Mouse (Mus musculus): ENCODE data around the gene Lrr1.
A peak's percentile ranks its signal among the peaks of the same experiment; 100 is the strongest.

Lrr1 gene

DNA sequence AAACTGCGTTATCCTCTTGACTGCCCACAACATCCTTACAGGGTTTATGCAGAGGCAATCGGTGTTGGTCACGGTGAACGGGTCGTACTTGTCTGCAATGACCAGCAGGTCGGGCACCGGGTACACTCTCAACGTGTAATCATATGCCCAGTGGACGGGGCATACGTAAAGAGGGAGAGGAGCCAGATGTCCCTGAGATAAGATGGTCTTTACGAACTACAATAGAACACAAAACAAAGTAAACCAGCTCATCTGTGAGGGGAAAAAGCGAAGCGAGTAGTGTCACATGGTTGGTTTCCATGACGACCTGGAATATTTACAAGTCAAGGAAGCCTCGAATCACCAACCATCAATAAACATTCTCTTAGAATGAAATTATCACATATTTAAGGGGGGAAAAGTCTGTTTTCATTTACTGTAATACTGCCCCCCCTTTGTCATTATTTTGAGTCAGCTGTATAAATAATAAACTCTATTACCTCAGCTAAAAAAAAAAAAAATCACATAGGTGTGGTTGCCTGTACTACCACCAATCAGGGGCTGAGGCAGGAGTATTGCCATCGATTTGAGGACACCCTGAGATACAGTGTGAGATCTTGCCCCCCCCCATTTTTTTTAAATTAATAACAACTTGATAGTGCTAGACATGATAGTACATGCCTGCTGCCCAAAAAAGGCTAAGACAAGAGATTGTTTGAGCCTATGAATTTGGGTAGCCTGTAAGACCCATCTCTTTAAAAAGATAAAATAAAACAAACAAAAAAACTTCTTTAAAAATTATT lies 35.6 kb downstream of the Lrr1 start, which contains the start of gene Gm49384:
Gm49384 (minus strand) TSS at position 216 of the 782 bp plus-strand sequence.
- no peak for DNase-seq

DNA sequence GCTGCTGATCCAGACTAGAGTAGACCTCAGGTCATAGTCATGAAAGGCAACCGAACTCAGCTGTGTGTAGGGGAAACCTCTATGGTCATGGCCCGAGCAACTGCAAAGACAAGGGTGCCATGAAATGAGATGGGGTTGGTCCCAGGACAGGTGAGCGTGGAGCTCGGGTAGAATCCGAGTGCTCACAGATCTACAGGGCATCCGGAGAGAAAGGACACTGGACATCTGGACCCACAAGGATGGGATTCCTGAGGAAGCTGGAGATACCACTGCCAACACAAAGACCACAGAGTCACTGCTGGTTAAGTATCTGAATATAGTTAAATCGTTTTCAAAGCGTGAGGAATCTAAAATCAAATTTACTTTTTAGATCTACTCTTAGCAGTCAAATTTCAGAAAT lies 38.8 kb downstream of the Lrr1 start:
- no peak for DNase-seq

DNA sequence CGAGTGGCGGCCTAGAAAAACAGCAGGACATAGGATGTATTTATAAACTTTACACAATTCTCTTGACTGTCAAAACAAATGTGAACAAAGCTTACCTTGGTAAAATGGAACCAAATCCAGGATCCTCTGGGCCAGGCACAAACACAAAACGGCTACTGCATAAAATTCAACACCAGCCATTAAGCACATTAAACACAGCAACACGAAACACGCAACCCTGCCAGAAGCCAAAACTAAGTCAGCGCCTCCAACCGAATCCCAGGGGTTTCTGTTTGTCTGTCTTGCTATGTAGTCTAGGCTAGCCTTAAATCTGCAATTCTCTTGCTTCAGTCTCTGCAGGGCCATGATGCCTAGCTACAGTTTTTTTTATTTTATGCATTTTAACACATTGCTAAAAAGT lies 39.3 kb downstream of the Lrr1 start:
- DNase-seq: no peak

DNA sequence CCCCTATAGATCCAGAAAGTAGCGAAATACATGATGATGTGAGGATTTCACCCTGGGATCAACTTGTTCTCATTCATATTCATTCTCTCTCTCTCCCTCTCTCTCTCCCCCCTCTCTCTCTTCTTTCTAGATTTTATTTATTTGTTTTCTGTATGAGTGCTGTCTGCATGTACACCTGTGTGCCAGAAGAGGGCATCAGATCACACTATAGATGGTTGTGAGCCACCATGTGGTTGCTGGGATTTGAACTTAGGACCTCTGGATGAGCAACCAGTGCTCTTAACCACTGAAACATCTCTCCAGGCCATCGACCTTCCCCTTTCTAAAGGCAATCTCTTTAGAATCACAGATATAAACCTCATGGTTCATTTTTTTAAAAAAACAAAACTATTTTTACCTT lies 39.9 kb downstream of the Lrr1 start:
- no peak for DNase-seq

DNA sequence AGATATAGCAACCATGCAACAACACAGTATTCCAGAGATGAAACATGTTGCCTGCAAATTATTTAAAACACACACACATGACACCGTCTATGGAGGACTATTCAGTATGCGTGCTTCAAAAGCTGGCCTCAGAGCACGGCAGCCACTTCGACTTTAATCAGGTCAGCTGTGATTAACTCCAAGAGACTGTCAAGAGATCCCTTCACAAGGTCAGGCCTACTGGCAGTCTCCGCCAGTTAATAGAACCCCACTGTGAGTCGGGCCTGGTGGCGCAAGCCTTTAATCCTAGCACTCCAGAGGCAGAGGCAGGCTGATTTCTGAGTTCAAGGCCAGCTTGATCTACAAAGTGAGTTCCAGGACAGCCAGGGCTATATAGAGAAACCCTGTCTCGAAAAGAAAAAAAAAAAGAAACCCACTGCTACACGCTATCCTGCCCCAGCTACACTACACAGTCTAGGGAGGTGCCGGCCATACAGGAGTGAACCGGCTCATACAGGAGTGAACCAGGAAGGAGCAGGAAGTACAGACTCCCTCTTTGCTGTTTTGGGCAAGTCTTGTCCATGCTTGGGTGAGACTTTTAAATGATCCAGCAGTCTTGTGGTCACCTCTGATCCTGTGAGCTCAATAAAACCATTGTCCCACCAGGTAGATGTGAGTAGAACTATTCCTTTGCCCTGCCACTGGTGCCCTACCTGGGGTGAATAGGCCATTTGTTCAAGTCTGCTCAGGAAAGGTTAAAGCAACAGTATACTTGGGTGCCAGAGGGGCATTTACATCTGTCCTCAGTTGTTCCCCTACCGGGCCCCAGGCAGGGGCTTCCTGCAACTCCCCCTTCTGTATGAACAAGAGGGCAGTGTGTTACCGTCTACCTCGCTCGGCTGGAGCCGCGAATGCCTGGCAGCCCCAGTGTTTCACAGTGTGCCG lies 41.7 kb downstream of the Lrr1 start:
- no peak for DNase-seq

DNA sequence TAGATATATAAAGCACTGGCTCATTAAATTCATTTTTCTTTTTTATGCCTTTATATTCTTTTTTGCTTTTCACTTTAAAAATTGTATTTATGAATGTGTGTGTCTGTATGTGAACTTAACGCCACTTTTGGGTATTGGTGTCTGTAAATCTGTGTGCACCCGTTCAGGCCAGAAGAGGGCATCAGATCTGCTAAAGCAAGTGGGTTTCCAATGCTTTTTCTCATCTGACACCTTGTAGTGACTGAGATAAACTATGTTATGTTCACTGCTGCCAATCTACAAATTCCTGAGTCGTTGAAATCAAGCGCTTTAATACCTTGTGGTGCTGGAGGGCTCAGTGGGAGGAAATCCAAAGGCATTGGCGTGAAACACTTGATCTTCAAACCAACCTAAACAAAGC lies 42.4 kb downstream of the Lrr1 start:
- peak; percentile 47 for DNase-seq

DNA sequence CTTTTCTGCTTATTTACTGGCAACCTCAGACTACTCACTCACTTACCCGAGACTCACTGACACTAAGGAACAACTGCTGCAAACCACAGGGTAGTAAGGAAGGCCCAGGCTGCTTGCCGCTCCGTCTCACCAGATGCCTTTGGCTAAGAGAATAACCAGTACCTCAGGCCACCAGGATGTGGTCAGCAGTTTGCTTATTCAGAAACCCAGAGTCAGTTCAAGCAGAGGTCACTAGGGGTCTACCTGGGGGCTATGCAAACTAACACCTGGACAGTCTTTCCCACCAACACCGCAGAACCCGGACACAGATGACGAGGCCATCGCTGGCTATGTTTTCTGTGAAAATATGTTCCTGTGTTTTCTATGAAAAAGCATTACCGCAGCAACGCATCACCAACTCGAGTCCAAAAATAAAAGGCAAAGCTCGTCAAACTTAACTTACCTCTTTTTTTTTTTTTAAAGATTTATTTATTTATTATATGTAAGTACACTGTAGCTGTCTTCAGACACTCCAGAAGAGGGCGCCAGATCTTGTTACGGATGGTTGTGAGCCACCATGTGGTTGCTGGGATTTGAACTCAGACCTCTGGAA lies 44.7 kb downstream of the Lrr1 start:
- DNase-seq: no peak

DNA sequence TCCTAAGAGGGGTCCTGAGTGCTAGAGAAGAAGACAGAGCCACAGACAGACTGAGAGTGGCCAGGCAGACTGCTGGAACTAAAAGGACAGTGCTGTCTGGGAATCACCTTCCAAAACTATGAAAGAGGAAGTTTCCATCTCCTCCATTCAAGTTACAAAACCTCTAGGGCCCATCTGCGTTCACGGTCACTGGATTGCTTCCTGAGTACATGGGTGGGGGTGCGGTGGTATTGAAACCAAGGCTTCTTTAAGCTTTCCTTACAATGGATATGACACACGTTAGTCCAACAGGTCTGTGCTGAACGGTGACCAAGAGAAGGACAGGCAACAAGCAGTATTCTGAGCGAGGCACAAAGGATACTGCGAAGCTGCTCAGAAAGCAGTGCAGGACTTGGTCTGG lies 45.8 kb downstream of the Lrr1 start:
- DNase-seq: no peak

DNA sequence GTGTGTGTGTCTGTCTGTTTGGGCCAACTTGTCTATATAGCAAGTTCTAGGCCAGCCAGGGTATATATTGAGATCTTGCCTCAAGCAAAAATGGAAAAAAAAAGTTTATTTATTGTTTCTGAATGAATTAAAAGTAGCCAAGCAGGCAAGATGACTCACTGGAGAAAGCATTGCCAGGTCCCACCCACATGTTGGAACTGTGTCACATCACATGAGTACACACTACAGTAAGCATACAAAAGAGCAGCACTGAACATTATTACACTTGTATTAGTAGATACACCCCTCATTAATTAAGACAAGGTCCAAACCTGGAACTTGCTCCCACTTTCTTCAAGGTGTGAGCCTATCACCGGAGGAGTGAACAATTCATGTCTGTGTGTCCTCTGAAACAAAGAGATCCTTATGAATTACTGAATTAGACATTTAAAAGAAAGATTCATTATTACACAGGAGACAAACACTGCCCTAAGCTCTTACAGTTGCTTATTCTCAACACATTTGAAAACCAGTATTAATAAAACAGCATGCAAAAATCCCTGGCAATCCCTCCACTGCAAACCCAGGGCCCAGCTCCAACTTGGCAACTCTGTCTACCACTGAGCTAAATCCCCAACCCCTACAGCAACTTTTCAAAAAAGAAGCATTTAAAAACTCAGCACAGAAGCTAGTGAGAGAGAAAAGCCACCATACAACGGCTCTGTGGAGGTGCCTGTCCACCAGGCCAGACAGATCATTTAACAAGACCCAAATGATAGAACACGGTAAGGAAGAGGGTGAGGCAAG lies 46.6 kb downstream of the Lrr1 start:
- no peak for DNase-seq

DNA sequence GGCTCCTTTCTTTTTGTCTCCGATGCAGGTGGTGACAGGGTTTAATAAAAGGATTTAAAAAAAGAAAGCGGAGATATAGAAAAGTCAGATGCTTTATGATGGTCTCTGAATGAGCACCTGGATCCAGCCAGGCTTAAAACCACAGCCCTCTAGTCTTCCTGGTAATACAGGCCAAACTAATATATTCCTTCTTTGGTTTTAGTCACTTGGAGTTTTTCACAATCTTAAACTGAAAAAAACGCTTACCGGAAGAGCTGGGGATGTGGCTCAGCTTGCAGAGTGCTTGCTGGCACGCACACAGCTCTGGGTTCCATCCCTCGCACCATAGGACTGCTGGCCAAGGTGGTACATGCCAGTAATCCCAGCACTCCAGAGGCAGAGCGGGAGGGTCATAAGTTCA lies 48.0 kb downstream of the Lrr1 start:
- no peak for DNase-seq

DNA sequence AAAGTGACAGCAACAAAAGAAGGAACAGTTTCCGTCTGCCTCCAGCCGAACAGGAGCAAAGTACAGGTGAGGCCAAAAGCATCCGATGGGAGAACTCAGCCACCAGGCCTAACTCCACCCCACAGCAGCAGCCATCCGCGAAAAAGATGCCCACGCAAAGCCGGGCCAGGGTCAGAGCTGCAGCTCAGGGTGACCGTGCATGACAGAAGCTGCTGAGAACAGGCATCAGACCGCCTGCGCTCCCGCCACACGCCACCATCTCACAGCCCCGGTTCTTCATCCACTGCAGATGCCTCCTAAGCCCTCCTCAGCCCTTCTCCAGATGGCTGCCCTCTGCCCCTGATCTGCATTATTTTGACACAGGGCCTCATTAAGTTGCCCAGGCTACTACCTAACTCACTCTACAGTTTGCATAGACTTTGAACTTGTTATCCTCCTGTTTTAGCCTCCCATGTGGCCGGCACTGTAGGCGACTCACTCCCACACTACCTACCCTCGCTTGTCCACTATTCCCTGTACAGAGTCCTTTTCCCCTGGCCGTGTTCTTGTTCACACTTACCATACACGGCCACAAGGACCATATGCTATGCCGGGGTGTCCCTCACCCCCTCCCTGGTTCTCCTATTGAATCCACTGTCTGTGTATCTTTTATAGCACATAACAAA lies 52.1 kb downstream of the Lrr1 start:
- DNase-seq: no peak

DNA sequence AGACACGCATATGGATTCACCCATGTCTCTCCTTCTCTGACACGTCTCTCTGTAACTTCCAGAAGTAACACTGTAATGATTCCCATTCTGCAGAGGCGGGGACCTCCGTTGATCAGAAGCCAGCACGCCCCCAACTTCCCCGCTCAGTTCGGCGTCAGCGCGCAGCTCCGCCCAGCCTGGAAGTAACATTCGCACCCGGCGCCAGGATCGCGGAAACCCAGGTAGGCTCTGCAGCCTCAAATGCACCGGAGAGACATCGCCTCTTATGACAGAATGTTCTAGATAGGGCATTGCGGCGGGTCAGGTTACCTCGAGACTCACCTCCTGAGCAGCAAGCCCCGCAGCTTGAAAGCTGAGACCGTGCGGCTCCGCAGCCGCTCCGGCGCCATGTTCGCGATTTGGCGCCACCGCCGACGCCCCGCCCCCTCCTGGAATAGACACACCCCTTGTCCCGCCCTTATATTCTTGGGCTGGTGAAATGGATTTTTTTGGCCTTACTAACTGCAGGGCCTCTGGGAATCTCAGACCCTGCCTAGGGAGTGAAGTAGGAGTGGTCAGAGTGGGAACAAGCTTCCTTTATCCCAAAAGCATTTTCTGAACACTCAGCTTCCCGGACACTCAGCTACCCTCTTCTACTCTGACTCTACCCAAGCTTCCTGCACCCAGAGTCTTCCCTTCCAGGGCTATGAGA lies 59.3 kb downstream of the Lrr1 start, which contains the start of gene Pole2:
Pole2 (minus strand) TSS at position 420 of the 691 bp plus-strand sequence.
- DNase-seq: peak; percentile 94
